Mouse (Mus musculus): Measurements from ENCODE around the gene Vmn1r1. TPM values are rescaled to one million over a fixed set of nuclear protein-coding genes. Genes with fewer than 3 reads are reported as not detected.
"Not testable (repeated sequence)": the region's sequence is repeated elsewhere in the genome, so short reads cannot be mapped to it uniquely, and the experiment has no call there.

Vmn1r1 gene
- polyA plus RNA-seq (2016; fragmentation: Nextera tagmentation; extraction: Ambion mirVana): not detected in 2 replicates

DNA sequence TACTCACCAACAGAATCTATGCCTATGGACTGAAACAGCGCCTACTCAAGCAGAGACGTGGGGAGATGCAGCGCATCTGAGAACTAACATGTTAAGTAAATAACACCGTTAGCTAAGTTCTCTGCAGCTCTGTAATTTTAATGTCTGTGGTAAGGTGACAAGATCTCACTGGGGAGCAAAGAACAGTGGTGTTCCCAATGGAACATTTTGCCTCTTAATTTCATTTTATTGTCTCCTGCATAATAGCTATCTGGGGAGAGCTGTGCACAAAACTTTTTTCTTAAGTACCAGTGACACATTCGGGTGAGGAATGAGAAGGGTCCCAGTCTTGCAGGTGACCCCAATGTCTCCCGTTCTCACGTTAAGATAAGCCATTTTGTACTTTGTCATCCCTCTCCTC lies at the start of gene Vmn1r1:
Vmn1r1 (minus strand) TSS at position 101 of the 400 bp plus-strand sequence.
- H3K4me1 ChIP-seq: no peaks in the 10 kb centered on the region
- ATAC-seq: no peak
- H3K36me3 ChIP-seq: no peaks in the 10 kb centered on the region
- no peak within 1 kb of the TSS for H3K27ac ChIP-seq
- H3K27me3 ChIP-seq (replicated peaks): no peaks in the 10 kb centered on the region
- H3K4me3 ChIP-seq: no peak within 1 kb of the TSS
- 69% methylated on average over 7 of the region's 7 CpGs for WGBS (ENCODE audit: insufficient replicate concordance)
- no peaks in the 10 kb centered on the region for H3K9me3 ChIP-seq (replicated peaks)
- H3K9ac ChIP-seq: no peak within 1 kb of the TSS
- H3K4me2 ChIP-seq: no peak within 1 kb of the TSS

DNA sequence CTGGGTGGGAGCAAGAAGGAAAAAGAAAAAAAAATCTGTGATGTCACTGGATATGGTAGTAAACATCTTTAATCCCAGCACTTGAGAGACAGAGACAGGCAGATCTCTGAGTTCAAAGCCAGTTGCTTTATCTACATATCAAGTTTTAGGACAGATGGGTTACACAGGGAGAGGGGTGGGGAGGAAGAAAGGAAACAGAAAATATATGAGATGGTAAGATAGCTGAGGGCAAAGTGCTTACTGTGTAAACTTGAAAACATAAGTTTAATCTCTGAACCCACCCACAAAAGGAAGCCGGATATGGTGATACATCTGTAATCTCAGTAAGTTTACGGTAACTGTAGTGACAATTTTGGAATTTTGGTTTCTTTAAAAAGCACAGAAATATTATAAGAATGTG lies 46.0 kb upstream of the Vmn1r1 start:
- H3K4me2 ChIP-seq: no peak overlapping the region
- H3K27ac ChIP-seq: no peak overlapping the region
- ATAC-seq: no peak
- no peaks in the 10 kb centered on the region for H3K36me3 ChIP-seq
- 68% methylated on average over 2 of the region's 2 CpGs for WGBS (ENCODE audit: insufficient replicate concordance)
- H3K4me3 ChIP-seq: no peak overlapping the region
- no peaks in the 10 kb centered on the region for H3K4me1 ChIP-seq
- no peaks in the 10 kb centered on the region for H3K9me3 ChIP-seq (replicated peaks)
- no peaks in the 10 kb centered on the region for H3K27me3 ChIP-seq (replicated peaks)
- no peak overlapping the region for H3K9ac ChIP-seq

DNA sequence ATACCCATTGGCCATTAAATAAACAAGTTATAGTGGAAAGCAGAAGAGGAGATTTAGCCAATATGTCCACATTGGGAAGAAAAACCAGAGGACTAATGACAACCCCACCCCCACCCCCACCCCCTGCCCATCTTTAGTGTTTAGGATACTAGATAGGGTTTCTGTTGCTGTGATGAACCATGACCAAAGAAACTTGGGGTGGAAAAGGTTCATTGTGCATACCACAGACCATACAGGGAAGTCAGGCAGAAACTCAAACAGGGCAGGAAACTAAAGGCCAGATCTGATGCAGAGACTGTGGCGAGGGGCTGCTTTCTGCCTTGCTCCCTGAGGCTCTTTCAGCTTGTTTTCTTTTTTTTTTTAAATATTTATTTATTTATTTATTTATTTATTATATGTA lies 28.3 kb upstream of the Vmn1r1 start:
- no peak overlapping the region for H3K4me3 ChIP-seq
- ATAC-seq: no peak
- WGBS (ENCODE audit: insufficient replicate concordance): 39% methylated on average over 1 of the region's 1 CpGs
- no peak overlapping the region for H3K27ac ChIP-seq
- no peaks in the 10 kb centered on the region for H3K27me3 ChIP-seq (replicated peaks)
- H3K36me3 ChIP-seq: no peaks in the 10 kb centered on the region
- no peaks in the 10 kb centered on the region for H3K9me3 ChIP-seq (replicated peaks)
- H3K4me2 ChIP-seq: no peak overlapping the region
- H3K9ac ChIP-seq: no peak overlapping the region
- H3K4me1 ChIP-seq: peaks cover 7% of the 10 kb centered on the region; the same call in 1 of the 2 replicates

GRCm38 (mm10) chr1:182191816-182192545 lies 27.7 kb upstream of the Vmn1r1 start:
- no peak overlapping the region for H3K9ac ChIP-seq
- H3K36me3 ChIP-seq: no peaks in the 10 kb centered on the region
- ATAC-seq: no peak
- H3K4me1 ChIP-seq: peaks cover 7% of the 10 kb centered on the region; the same call in 1 of the 2 replicates
- no peak overlapping the region for H3K27ac ChIP-seq
- H3K4me3 ChIP-seq: no peak overlapping the region
- H3K4me2 ChIP-seq: no peak overlapping the region
- no peaks in the 10 kb centered on the region for H3K9me3 ChIP-seq (replicated peaks)
- WGBS (ENCODE audit: insufficient replicate concordance): 46% methylated on average over 10 of the region's 10 CpGs
- no peaks in the 10 kb centered on the region for H3K27me3 ChIP-seq (replicated peaks)

GRCm38 (mm10) chr1:182191181-182191580 lies 26.9 kb upstream of the Vmn1r1 start:
- H3K36me3 ChIP-seq: no peaks in the 10 kb centered on the region
- H3K4me1 ChIP-seq: peaks cover 7% of the 10 kb centered on the region; the same call in 1 of the 2 replicates
- H3K27ac ChIP-seq: no peak overlapping the region
- no peak overlapping the region for H3K4me3 ChIP-seq
- WGBS (ENCODE audit: insufficient replicate concordance): 43% methylated on average over 5 of the region's 5 CpGs
- H3K4me2 ChIP-seq: no peak overlapping the region
- no peak for ATAC-seq
- H3K27me3 ChIP-seq (replicated peaks): no peaks in the 10 kb centered on the region
- H3K9me3 ChIP-seq (replicated peaks): no peaks in the 10 kb centered on the region
- no peak overlapping the region for H3K9ac ChIP-seq

GRCm38 (mm10) chr1:182189669-182190440 lies 25.6 kb upstream of the Vmn1r1 start:
- Histone ChIP-seq H3K4me3 (no peak overlapping the region), H3K36me3 (no peaks in the 10 kb centered on the region), H3K9me3 (replicated peaks) (no peaks in the 10 kb centered on the region), H3K9ac (no peak overlapping the region), H3K4me2 (no peak overlapping the region), H3K27me3 (replicated peaks) (no peaks in the 10 kb centered on the region), H3K27ac (no peak overlapping the region), H3K4me1 (peaks cover 7% of the 10 kb centered on the region; the same call in 1 of the 2 replicates)
- no peak for ATAC-seq
- 58% methylated on average over 3 of the region's 3 CpGs for WGBS (ENCODE audit: insufficient replicate concordance)

- H3K27me3 ChIP-seq (replicated peaks); H3K4me1 ChIP-seq; H3K9me3 ChIP-seq (replicated peaks); H3K4me3 ChIP-seq; ATAC-seq; H3K4me2 ChIP-seq; H3K9ac ChIP-seq; H3K27ac ChIP-seq; H3K36me3 ChIP-seq: not testable (repeated sequence)
- WGBS (ENCODE audit: insufficient replicate concordance): 72% methylated on average over 4 of the region's 4 CpGs
Observed at GRCm38 (mm10) chr1:182182449-182182848, 18.2 kb upstream of the Vmn1r1 start.

DNA sequence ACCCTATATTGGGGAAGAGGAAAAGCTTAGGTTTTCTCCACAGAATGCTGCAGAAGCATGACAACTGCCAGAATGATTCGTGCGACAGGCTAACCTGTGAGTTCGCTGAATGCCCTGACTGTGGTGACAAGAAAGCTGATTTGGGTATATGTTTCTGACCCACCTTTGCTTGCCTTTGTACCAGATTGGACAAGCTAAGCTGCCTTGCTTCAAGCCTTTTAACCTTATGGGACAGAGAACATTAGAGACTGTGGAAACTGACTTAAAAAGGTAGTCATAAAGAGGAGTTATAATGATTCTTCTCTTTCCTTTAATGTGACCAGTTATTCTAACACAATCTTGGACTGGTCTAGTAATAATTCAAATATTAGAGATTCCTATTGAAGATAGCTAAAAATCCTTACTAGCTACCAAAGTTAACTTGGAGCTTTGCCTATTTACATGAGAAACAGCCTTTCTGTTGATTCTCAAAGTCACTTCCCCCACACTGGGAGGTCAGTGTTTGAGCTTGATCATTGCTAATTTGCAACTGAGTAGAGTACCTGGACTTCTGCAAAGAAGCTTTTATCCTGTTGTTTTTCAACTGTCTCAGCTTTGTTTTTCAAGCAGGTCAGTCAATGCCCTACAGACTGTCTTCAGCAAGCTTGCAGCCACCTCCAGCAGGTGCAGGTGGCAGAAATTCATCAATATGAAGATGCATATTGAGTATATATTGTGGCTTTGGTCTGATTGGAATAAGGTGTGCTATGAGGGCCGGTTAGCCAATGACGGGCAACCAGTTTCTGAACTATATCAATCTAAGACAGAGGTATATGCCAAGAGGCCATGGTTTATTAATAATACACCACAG lies 17.4 kb upstream of the Vmn1r1 start:
- Histone ChIP-seq H3K27ac (no peak overlapping the region), H3K4me2 (no peak overlapping the region), H3K9ac (no peak overlapping the region), H3K4me1 (no peaks in the 10 kb centered on the region), H3K9me3 (replicated peaks) (no peaks in the 10 kb centered on the region), H3K27me3 (replicated peaks) (no peaks in the 10 kb centered on the region), H3K36me3 (no peaks in the 10 kb centered on the region), H3K4me3 (no peak overlapping the region)
- no peak for ATAC-seq
- 56% methylated on average over 5 of the region's 5 CpGs for WGBS (ENCODE audit: insufficient replicate concordance)

- not testable (repeated sequence) for H3K4me3 ChIP-seq
Observed at GRCm38 (mm10) chr1:182176985-182177384, 12.7 kb upstream of the Vmn1r1 start.

DNA sequence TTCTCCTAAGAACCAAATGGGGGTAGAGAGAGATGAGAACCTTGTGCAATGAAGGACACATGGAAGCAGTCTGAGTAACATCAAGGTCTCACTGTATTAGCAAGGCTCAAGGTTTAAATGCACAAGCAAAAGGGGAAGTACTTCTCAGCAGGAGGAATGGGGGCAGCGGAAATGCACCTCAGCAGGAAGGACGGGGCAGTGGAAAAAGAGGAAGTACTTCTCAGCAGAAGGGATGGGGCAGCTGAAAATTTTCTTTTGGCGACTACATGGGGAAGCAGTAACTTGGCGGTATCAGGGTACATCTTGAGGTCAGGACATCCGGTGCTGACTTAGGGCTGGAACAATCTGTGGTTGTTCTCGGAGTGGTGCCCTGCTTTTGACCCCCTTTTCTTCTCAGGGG lies 5.9 kb upstream of the Vmn1r1 start:
- not testable (repeated sequence) for H3K9me3 ChIP-seq (replicated peaks); H3K9ac ChIP-seq; H3K27ac ChIP-seq; H3K4me2 ChIP-seq; H3K36me3 ChIP-seq; H3K4me3 ChIP-seq; H3K4me1 ChIP-seq; H3K27me3 ChIP-seq (replicated peaks); ATAC-seq
- 70% methylated on average over 6 of the region's 6 CpGs for WGBS (ENCODE audit: insufficient replicate concordance)

More at GRCm38 (mm10) chr1:182176985-182177384, 12.7 kb upstream of the Vmn1r1 start:
- not testable (repeated sequence) for H3K4me2 ChIP-seq; H3K27me3 ChIP-seq (replicated peaks); ATAC-seq; H3K36me3 ChIP-seq; H3K9ac ChIP-seq; H3K4me1 ChIP-seq; H3K27ac ChIP-seq; H3K9me3 ChIP-seq (replicated peaks)
- WGBS (ENCODE audit: insufficient replicate concordance): 81% methylated on average over 19 of the region's 19 CpGs

- Histone ChIP-seq H3K4me3 (no peak overlapping the region), H3K9me3 (replicated peaks) (no peaks in the 10 kb centered on the region), H3K4me2 (no peak overlapping the region), H3K36me3 (no peaks in the 10 kb centered on the region), H3K9ac (no peak overlapping the region), H3K27ac (no peak overlapping the region), H3K4me1 (no peaks in the 10 kb centered on the region), H3K27me3 (replicated peaks) (no peaks in the 10 kb centered on the region)
- 28% methylated on average over 5 of the region's 5 CpGs for WGBS (ENCODE audit: insufficient replicate concordance)
- ATAC-seq: no peak
Observed at GRCm38 (mm10) chr1:182162951-182163350, 1.3 kb downstream of the Vmn1r1 start.

DNA sequence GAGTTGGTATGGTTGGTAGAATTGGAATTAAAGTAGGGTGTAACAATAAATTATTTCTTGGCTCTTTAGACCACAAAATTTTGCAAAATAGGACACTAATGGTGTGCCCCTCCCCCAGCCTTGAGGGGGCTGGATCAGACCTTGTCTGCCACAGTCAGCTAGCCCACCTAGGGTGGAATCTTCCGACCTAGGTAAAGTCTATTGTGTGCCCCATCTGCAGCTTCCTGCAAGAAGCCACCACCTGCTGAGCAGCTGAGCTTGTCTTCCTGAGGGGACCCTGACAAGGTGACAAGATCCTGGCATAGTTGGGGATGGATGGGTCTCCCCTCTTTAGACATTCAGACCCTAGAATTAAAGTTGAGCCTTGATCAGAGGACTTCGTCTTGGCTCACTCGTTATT lies 4.7 kb downstream of the Vmn1r1 start:
- no peaks in the 10 kb centered on the region for H3K27me3 ChIP-seq (replicated peaks)
- no peaks in the 10 kb centered on the region for H3K9me3 ChIP-seq (replicated peaks)
- H3K4me3 ChIP-seq: no peak overlapping the region
- H3K4me1 ChIP-seq: no peaks in the 10 kb centered on the region
- 66% methylated on average over 3 of the region's 3 CpGs for WGBS (ENCODE audit: insufficient replicate concordance)
- ATAC-seq: no peak
- no peak overlapping the region for H3K4me2 ChIP-seq
- H3K27ac ChIP-seq: no peak overlapping the region
- H3K9ac ChIP-seq: no peak overlapping the region
- H3K36me3 ChIP-seq: no peaks in the 10 kb centered on the region
